Mouse (Mus musculus) 3T3-L1 (cell line): ENCODE measurements around the gene Lcp1.
A peak's percentile ranks its signal among the peaks of the same experiment; 100 is the strongest.

Experiments used
- DNase-seq: peaks from one replicate; pipeline ENCODE4 v3.0.0-alpha.2; 2015; ENCODE audit warnings: low read depth, low spot score

Lcp1 gene

GRCm38 (mm10) chr14:75176425-75177045, 45.6 kb downstream of the Lcp1 start:
- DNase-seq, result no peak

- no peak for DNase-seq
Observed at GRCm38 (mm10) chr14:75177400-75177799, 46.5 kb downstream of the Lcp1 start.

- no peak for DNase-seq
Observed at GRCm38 (mm10) chr14:75178384-75178793, 47.5 kb downstream of the Lcp1 start.

DNA sequence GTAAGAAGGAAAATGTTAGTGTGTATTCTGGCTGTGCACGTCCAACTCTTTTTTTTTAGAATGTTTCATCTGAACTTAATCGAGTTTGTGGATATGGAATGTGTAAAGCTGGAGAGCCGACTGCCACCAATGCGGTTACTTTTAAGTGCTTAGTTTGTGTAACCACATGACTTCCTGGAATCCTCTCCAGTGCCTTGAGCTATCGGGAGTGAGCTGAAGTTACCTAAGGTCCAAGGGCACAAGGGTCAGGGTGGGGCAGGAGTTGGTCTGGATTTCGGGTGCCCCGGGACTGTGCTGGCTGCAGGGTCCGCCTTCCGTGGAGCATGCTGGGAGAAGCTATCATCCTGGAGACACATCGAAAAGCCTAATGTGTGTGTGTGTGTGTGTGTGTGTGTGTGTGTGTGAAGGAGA, 47.9 kb downstream of the Lcp1 start:
- no peak for DNase-seq

- DNase-seq, result no peak
Observed at GRCm38 (mm10) chr14:75179255-75179963, 48.5 kb downstream of the Lcp1 start.

DNA sequence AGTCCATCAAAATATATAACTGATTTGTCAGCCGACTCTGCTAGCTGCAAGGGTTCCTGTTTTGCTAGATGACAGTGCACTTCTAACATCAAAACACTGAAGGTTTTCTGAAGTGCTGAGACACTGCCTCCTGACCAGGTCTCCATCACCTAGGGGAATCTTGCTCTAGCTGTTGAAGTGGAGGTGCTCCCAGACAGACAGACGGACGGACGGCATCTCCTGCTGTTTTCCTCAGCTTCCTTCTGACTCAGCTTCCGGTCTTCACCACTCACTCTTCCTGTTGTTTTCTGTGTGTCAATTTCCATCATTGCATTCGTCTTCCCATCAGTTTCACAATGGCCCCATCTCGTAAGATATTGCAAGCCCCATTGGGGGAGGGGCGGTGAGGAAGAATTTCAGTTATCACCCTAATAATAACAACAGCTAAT, 49.7 kb downstream of the Lcp1 start:
- no peak for DNase-seq

- DNase-seq, result no peak
Observed at GRCm38 (mm10) chr14:75181062-75181935, 50.4 kb downstream of the Lcp1 start.

DNA sequence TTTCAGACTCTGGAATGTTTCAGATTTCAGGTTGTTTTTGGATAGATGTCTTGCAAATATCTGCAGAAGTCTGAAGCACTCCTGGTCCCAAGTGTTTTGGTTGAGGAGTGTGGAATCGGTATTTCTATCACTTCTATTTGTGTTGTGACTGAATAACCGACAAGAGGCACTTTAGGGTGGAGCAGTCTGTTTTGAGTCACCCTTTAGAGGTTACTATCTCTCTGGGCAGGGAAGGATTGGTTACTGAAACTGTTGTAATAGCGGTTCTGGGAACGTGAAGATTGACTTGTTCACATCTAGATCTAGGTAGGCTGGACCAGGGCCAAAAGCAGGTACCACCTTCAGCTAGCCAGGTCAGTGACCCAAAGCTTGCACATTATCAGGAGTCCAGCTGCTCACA, 51.5 kb downstream of the Lcp1 start:
- no peak for DNase-seq

DNA sequence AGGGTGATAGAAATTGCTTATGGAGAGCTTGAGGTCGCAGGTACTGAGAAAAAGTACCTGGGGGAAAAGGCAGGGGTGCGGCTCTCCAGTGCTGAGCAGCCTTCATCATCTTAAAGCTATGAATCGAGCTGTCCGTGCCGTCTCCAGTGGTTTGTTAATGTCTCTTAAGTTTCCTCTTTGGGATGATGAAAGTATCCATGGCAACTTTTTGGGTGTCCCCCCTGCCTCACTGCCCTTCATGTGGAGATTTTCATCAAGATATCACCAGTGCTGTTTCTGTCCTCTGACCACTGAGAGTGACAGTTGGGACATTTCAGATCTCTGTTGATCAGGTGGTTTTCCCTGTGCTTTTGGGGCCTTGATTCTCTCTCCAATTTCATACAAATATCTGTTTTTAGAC, 51.9 kb downstream of the Lcp1 start:
- no peak for DNase-seq

- DNase-seq, result no peak
Observed at GRCm38 (mm10) chr14:75184069-75184790, 53.3 kb downstream of the Lcp1 start.

- no peak for DNase-seq
Observed at GRCm38 (mm10) chr14:75185796-75186594, 55.1 kb downstream of the Lcp1 start.

- no peak for DNase-seq
Observed at GRCm38 (mm10) chr14:75186858-75187415, 56.0 kb downstream of the Lcp1 start.

DNA sequence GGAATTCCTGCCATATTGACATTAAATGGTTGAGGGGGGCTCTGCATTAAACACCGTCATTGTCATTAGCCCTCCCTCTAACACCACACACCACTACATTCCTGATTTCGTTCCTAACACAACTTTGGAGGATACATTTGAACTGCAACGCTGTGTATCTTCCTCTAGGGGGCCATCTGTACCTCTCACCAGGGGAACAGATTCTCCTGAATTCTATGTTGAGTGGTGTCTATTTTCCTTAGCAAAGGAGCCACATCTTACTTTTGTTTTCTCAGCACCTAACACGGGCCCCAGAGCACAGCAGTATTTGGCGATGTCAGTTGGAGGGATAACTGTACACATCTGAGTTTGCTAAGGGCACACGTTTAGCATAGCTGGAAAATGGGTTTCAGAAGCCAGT, 57.6 kb downstream of the Lcp1 start:
- DNase-seq, result peak; percentile 2

GRCm38 (mm10) chr14:75189031-75189430, 58.1 kb downstream of the Lcp1 start:
- no peak for DNase-seq

DNA sequence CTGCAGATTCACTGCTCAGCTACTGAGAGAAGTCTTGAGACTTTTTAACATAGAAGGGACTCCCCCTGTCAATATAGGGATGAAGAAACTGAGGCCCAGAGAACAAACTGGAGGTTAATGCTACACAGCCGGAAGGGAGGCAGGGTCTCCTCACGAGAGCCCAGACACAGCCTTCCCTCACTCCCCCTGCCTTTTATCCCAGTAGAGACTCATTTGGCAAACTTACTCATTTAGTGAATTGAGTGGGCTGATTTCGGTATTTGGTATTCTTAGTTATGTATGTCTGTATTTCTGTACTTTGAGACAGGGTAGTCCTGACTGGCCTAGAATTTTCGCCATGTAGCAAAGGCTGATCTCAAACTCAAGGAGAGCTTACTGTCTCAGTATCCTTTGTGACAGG, 59.8 kb downstream of the Lcp1 start:
- DNase-seq, result no peak

GRCm38 (mm10) chr14:75192427-75192826, 61.5 kb downstream of the Lcp1 start:
- no peak for DNase-seq

GRCm38 (mm10) chr14:75192858-75193257, 62.0 kb downstream of the Lcp1 start:
- peak; percentile 6 for DNase-seq

DNA sequence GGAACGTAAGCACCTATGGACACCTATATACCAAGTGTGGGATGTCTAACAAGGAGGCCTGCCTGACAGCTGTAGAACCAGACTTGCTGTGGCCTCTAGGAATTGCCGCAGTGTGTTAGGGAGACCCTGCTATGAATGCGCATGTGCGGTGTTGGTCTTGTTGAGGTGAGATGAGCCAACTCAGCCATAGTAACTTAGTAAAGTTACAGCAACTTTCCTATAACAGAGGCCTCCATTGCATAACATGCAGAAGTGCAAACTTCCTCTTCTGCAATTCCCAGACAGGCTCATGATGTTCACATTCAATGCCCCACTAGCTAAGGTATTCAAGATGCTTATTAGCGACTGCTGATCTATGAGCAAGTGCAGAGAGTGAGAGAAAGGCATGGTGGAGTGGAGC, 64.6 kb downstream of the Lcp1 start:
- no peak for DNase-seq

- DNase-seq, result peak; percentile 83
Observed at GRCm38 (mm10) chr14:75197027-75197426, 66.1 kb downstream of the Lcp1 start.

DNA sequence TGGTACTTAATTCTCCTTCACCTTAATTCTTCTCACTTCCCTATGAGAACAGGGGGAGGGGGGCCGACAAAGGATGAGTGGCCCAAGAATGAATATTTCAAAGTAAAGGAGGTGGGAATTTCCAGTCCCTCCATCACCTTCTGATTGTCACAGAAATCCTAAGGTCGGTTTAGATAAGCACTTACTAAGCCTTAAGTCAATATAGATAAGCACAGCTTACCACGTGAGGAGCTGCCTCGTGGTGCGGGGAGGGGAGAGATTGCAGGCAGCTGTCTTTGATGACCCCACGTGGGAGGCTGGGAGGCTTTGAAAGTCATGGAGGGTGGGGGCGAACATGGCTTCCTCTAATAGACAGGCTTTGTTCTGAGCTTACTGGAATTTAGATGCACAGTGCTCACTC, 66.8 kb downstream of the Lcp1 start:
- DNase-seq, result no peak
